Mouse (Mus musculus) 3T3-L1 (cell line): Measurements from ENCODE around the gene Kmt5c.

Experiments
- DNase-seq: peaks from one replicate; pipeline ENCODE4 v3.0.0-alpha.2; 2015; ENCODE audit warnings: low read depth, low spot score

Kmt5c gene

DNA sequence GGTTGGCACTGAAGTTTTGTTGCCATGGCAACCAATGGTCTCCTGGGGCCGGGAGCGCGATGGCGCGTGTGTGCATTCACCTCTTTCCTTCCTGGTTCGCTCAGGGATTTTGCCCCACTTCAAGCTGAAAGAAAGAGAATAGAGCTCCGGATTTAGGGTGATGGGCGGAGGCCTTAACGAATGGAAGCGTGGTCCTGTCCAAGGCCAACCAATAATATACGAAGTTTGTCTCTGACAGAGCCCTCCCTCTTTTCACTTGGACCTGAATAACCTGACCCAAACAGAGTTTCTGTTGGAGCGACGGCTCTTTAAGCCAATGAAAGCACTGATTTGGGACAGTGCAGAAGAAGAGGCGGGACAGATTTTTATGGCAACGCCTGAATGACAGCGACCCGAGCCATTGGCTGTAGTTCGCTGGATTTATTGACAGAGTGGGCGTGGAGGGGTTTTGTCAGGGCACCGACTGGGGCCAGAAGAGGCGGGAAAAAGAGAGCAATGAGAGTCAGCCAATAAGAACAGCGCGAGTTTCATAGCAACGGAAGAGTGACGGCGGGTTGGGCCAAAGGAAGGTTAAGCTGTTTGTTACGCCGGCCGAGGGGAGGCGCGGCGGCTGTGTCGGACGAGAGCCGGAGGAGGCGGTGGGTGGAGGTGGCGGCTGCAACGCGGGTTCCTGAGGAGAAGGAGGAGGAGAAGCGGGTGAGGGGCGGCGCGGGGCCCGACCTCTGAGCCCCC lies at the start of gene Kmt5c:
TSS of gene Kmt5c (plus strand) at position 572 of the 732 bp plus-strand sequence.
- DNase-seq: peak; percentile 100

DNA sequence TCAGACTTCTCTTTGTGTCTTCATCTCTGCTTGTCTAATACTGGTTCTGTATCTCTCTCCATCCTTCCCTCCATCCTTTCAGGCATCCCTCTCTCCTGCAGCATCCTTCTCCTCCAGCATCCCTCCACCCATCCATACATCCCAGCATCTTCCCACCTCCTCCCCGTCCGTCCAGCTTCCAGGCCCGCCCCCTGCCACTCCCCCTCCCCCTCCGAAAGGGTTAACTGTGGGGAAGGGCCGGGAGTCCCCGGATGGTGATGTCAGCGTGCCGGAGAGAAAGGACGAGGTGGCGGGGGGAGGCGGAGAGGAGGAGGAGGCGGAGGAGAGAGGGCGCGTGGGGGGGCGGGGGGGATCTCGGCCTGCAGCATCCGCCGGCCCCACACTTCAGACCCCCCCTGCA lies 49.5 kb upstream of the Kmt5c start, which contains the start of gene Brsk1:
TSS of gene Brsk1 (plus strand) at position 218 of the 400 bp plus-strand sequence.
- DNase-seq: peak; percentile 71

DNA sequence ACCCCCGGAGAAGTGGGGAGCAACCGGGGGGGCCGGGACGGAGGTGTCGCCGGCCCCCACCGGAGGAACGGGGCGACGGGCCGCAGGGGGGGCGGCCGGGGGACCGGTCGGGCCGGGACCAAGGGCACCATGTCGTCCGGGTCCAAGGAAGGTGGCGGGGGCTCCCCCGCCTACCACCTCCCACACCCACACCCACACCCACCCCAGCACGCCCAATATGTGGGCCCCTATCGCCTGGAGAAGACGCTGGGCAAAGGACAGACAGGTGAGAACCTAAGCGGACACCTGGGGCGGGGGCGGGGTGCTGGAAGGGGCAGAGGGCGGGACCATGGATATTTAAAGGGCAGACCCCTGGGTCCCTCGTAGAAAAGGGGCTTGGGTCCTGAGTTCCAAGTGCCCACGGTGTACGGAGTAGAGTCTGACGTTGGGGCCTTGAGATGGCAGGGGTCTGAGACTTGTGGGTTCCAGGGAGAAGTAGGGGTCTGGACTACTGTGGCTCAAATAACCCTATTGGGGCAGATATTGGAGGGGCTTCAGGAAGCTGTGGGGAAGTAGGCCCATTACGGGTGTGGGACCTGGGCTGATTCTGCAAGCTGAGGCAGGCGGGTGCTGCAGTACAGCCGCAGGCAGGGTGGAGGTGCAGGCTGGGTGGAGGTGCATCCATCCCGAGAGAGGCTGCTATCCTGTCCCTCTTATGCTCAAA lies 48.8 kb upstream of the Kmt5c start:
- DNase-seq: no peak

DNA sequence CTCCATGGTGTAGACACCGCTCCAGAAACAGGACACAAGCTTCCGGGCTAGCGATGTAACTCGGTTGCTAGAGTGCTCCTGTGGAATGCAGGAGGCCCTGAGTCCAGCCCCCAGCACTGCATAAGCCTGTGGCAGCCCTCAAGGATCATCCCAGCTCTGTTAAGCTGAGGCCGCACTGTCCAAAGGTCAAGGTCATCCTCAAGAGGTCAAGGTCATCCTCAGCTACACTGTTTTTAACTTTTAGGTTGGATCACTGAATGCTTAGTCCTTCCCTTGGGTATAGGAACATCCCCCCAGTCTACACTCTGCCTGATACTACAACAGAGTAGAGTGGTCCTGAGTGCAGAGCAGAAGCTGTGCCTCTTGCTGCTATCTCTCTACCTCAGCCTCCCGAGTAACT lies 46.9 kb upstream of the Kmt5c start:
- no peak for DNase-seq

DNA sequence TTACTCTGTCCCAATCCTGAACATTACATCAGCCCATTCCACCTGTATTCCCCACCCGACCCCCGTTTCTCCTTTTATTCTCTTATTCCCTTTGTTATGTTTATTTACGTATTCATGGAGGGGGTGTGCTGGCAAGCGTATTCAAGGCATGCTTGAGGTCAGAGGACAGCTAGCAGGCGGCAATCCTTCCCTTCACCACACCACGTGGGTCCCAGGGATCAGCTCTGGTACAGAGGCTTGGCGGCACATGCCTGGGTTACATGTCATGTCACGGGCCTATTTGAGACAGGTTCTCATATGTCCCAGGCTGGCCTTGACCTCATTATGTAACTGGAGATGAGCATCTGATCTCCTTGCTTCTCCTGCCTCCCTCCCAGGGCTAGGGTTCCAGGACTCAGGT lies 37.6 kb upstream of the Kmt5c start:
- no peak for DNase-seq

DNA sequence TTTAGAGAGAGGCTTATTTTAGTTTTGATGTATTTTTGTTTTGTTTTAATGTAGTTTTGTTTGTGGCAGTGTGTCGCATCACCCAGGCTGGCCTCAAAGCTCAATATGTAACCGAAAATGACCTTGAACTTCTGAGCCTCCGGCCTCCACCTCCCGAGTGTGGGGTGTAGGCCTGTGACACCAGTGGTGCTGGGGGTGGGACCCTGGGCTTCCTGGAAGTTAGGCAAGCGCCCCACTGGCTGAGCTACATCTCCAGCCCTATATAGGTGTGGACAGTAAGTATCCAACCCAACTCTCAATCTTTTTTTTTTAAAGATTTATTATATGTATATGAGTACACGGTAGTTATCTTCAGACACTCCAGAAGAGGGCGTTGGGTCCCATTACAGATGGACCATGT lies 36.7 kb upstream of the Kmt5c start:
- no peak for DNase-seq

DNA sequence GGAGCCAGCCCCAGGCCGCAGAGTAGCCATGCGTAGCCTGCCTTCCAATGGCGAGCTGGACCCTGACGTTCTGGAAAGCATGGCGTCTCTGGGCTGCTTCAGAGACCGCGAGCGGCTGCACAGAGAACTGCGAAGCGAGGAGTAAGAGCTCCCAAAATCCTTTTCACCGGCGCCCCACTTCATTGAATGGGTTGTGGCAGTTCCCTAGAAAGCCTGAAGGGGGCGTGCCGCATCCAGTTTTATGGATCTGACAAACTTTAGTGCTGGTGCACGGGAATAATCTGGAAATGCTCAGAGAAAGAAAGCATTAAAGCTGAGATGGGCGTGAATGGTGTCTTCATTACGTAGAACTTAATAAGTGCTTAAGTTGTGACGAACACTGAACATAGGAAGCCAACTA lies 34.8 kb upstream of the Kmt5c start:
- no peak for DNase-seq

DNA sequence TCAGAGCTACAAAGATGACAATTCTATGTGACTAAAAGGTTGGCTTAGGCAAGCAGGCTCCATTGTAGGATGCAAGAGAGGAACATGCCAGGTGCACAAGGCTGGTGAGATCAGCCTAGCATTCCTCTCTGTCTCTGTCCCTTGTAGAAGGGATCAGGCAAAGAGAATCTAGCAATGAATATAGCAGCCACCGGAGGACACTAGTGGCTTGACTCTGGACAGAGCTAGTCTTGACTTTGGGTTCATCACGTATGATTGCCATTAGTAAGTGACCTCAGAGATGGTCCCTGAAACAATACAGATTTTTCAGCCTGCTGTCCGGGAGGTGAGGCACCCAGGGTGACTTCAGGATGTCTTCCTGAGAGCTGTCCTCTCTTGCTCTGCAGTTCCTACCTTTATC lies 27.3 kb upstream of the Kmt5c start:
- DNase-seq: no peak

DNA sequence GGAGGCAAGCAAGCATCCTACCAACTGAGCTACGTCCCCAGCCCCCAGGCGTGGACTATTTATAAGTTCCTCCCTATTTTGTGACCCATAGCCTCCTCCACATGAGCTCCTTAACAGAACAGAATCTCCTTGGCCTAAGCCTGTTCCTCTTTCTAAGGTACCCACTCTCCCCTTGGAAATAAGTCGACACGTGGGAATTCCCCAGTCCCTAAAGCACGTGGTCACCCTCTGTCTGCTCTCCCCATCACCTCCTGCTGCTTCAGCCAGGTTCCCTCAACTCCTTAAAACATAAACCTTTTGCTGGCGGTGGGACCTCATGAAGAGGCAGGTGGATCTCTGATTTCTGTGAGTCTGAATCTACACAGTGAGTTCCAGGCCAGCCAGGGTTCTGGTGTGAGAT lies 23.0 kb upstream of the Kmt5c start:
- DNase-seq: no peak

DNA sequence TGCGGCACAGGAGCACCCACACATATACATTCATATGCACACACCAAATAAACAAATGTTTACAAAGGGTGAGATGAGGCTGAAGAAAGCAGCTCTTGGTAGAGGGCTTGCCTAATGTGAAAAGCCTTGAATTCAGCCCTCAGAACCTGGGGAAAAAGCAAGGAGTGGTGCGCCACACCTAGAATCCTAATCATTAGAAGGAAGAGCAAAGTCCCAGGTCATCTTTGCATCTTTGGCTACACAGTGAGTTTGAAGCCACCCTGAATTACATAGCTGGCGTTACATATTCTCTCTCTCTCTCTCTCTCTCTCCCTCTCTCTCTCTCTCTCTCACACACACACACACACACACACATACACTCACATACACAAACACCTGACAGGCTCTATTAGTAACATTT lies 20.6 kb upstream of the Kmt5c start:
- no peak for DNase-seq

DNA sequence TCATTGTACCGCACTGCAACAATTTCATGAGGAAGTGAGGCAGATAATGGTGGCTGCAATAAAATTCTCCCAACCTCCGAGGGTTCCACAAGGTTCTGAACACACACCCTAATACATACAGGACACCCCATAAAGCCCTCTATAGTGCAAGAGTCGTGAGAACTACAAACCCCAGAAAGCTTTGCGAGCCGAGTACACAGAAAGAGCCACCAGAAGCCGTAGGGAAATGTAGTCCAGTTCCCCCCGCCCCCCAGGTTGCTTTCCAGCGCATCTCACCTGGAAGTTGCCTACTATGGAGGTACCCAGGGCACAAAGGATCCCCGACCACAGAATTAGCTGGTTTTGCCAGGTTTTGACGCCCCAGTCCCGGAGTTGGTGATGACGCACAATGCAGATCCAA lies 16.4 kb upstream of the Kmt5c start:
- DNase-seq: no peak

DNA sequence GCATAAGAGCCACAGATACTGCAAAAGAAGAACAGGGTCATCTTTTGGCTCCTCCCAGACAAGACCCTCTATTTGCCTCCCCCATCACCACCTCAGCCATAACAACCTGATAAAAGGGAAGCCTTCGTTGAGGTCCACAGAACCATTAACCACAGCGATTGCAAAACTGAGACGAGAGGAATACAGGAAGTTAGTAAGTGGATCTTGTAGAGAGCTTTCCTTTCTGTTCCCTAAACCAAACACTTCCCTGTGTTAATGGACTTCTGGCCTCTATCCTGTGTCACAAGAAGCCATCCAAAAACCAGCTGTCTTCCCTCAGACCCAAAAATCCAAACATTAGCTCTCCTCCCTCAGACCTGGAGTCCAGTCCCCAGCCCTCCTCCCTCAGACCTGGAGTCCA lies 15.6 kb upstream of the Kmt5c start:
- no peak for DNase-seq

DNA sequence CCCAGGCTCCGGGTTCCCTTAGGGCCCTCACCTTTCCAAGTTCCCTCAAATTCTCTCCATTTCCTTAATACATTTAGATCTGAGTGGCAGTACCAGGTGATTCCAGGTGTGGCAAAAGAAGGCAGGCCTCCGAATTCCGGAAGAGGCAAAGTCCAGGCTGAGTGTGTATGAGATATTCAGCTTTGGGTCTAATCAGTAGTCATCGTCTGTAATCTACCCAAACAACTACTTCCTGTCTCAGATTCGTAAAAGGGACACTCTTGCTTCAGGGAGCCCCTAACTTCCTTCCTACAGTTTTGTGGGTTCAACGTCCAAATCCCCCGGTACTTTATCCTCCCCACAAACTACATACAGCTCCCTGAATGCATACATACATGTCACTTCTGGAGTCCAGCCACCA lies 14.7 kb upstream of the Kmt5c start, which contains the start of gene Tmem150b:
TSS of gene Tmem150b (minus strand) at position 81 of the 400 bp plus-strand sequence.
- no peak for DNase-seq

DNA sequence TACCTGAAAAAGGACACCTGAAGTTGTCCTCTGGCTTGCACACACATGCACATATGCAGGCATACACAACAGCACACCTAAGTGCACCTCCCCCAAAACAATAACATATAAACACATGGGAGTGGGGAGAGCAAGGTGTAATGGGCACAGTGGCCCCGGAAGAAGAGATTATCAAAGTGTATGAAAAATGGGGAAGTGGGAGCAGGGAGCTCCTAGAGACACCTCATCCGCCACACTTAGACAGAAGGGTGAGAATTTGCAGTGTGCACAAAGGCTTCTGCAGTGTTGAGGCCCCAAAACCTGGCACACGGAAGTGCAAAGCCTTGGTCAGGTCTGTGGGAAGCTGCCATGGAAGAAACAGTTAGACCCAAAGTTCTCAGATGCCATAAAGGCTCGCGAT lies 8.8 kb upstream of the Kmt5c start:
- DNase-seq: no peak

DNA sequence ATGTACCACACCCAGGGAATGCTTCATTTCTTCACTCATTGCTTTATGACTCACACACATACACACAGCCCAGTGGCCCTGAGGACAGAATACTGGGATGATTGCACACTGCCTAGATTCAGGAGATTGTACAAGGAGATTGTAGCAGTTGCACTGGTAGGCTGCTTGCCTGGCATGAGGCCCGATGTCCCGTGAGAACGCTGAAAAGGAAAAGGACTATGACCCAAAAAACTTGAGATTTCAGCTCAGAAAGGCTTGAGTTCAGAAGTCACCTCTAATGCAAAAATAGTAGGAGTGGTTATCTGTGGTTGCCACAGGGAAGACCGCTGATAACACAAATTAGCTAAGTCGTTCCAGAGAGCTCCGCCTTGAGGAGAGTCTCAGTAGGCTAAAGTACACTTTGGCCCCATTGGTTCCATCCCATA lies 6.9 kb upstream of the Kmt5c start:
- DNase-seq: peak; percentile 63

DNA sequence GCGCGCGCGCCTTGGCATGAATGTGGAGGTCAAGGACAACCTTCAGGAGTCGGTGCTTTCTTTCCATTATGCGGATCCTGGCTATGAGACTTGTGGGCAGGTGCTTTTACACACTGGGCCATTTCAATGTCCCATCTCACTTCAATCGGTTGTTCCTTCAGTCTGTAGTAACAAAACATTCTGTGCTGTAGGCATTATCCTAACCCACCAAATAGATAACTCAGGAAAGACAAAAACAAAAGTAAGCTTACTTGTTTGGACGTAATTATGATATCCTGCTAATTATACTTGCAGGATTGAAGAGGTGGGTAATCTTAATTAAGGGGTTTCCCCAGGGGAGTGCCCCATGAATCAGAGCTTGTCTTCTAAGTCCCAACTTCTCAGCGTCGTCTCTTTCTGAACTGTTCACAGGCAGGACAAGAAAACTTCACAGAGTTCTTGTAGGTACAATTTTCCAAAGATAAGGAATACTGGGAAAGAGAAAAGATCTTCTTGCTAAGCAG lies 823 bp upstream of the Kmt5c start:
- DNase-seq: no peak

DNA sequence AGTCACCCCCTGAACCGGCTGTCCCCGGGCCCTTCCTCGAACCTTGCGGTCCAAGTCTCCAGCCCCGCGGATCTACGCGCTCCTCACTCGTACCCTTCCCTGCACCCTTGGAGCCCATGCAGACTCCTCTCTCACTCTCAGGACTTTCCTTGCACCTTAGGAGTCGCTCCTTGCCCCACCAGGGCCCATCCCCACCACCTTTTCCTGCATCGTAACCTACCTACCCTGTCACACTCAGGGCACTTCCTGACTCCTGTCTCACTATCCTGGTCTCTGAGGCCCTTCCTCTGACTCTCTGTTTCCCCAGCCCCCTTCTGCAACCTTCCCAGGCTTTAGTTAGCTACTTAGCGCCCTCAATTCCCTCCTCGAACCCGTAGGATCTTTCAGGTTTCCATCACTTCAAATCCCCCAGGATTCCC lies 403 bp downstream of the Kmt5c start:
- DNase-seq: peak; percentile 36

DNA sequence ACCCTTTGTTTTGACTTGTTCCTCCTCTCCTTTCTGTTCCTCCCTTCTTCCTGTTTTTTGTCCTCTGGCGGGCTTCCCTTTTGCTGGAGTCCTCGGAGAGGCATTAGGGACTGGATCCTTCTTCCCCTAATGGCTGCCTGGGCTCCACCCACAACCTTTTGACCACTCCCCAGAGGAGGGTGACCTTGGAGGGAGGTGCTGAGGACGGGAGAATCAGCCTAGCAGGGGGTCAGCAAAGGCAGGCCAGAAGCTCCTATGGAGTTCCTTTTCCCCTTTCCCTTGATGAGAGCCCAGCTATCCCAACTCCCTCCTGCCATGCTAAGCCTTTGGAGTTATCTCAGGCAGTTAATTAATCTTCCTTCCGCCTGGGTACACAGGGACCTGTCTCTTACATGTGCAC lies 1.2 kb downstream of the Kmt5c start:
- DNase-seq: peak; percentile 56

DNA sequence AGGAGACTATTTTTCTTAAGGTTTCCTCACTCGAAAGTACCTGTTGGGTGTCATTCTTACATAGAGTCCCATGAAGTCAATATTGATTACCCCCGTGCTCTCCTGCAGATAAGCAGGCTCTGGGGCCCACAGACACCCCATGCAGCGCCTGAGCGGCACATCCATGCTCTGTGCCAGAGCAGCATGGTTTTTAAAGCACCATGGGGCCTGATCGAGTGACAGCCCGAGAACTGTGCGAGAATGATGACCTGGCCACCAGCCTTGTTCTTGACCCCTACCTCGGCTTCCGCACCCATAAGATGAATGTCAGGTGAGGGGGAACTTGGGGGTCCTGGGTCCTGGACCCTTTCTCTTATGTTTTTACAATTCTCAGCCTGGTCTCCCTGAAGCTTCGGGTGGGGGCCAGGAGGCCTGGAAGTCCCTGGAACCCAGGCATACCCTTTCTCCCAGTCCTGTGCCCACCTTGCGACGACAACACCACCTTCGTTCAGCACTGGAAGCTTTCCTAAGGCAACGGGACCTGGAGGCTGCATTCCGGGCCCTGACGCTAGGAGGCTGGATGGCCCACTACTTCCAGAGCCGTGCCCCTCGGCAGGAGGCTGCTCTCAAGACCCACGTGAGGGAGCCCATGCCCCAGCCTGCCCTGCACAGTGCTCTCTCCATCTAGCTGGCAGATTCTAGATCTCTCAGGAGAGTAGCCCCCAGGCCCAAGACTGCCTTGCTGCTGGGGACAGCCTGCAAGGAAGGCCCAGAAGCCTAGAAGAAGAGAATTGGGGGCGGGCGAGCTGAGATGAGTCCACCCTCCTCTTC lies 2.0 kb downstream of the Kmt5c start:
- no peak for DNase-seq

DNA sequence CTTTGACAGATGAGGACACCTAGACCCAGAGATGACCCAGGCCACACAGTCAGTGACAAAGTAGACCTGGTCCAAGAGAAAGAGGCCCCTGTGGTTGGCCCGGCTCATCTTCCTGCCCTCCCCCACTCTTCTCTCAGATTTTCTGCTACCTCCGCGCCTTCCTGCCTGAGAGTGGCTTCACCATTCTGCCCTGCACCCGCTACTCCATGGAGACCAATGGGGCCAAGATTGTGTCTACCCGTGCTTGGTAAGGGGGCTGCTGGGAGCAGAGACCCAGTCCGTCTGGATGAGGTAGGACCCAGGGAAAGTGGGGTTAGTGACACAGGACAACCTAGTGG lies 2.5 kb downstream of the Kmt5c start:
- no peak for DNase-seq

DNA sequence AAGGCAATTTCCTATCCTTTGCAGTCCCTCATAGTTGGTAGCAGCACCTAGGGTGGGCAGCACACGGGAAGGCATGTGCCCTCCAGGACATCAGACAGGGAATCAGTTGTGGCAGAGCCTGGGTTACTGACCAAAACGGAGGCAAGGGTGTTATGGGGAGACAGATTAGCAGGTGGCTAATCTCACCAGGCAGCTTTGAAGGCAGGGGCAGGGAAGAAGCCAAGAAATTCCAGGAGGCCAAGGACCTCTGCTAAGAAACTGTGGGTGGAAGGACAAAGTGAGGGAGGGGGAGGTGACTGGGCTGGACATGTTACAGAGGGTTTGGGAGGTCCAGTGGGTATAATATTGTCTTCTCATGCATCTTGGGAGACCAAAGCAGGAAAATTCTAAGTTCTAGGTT lies 3.4 kb downstream of the Kmt5c start:
- no peak for DNase-seq

DNA sequence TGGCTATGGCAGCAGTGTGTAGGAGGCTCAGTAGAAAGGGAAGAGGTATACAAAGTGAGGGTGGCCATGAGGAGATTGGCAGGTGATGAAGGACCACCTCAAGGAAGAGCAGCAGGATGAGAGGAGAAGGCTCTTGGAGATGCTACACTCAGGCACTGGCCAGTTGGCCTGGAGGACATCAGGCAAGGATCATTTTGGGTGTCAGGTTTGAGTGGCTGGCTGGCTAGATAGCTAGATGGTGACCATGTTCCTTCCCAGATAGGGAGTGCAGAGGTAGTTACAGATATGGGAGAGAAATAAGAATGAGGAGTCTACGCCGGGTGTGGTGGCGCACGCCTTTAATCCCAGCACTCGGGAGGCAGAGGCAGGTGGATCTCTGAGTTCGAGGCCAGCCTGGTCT lies 5.0 kb downstream of the Kmt5c start:
- no peak for DNase-seq
